Mouse (Mus musculus): ENCODE measurements around the gene Rbpjl. TPM values are rescaled to one million over a fixed set of nuclear protein-coding genes. Genes with fewer than 3 reads are reported as not detected.

Rbpjl gene
- under 1 TPM; 0.41 to 0.79 TPM for total RNA-seq (2021)

- intact Hi-C loops (cut with DNase I), result no loop called here
- DNase-seq (ENCODE audit: extremely low spot score in 1 of 2, low spot score in 2 of 2), result peak in 1 of 2 experiments; percentile 85
Observed at GRCm38 (mm10) chr2:164402906-164403305, at the start of gene Rbpjl. Gene Rbpjl, plus strand, starts transcription at chr2:164403141.

GRCm38 (mm10) chr2:164353356-164353755 is 49.6 kb upstream of the Rbpjl start:
- intact Hi-C loops (cut with DNase I), result no loop called here
- no peak for DNase-seq (ENCODE audit: extremely low spot score in 1 of 2, low spot score in 2 of 2)

GRCm38 (mm10) chr2:164356177-164356967 is 46.6 kb upstream of the Rbpjl start:
- DNase-seq (ENCODE audit: extremely low spot score in 1 of 2, low spot score in 2 of 2), result no peak
- intact Hi-C loops (cut with DNase I), result no loop called here

- DNase-seq (ENCODE audit: extremely low spot score in 1 of 2, low spot score in 2 of 2), result no peak
- intact Hi-C loops (cut with DNase I), result no loop called here
Observed at GRCm38 (mm10) chr2:164358373-164358772, 44.6 kb upstream of the Rbpjl start.

- no peak for DNase-seq (ENCODE audit: extremely low spot score in 1 of 2, low spot score in 2 of 2)
- intact Hi-C loops (cut with DNase I), result no loop called here
Observed at GRCm38 (mm10) chr2:164359031-164359430, 43.9 kb upstream of the Rbpjl start.

- no peak for DNase-seq (ENCODE audit: extremely low spot score in 1 of 2, low spot score in 2 of 2)
- intact Hi-C loops (cut with DNase I), result no loop called here
Observed at GRCm38 (mm10) chr2:164359668-164360067, 43.3 kb upstream of the Rbpjl start.

GRCm38 (mm10) chr2:164360974-164361657 is 41.8 kb upstream of the Rbpjl start:
- intact Hi-C loops (cut with DNase I), result no loop called here
- no peak for DNase-seq (ENCODE audit: extremely low spot score in 1 of 2, low spot score in 2 of 2)

- intact Hi-C loops (cut with DNase I), result no loop called here
- no peak for DNase-seq (ENCODE audit: extremely low spot score in 1 of 2, low spot score in 2 of 2)
Observed at GRCm38 (mm10) chr2:164366947-164367346, 36.0 kb upstream of the Rbpjl start.

GRCm38 (mm10) chr2:164368620-164369105 is 34.3 kb upstream of the Rbpjl start:
- no peak for DNase-seq (ENCODE audit: extremely low spot score in 1 of 2, low spot score in 2 of 2)
- intact Hi-C loops (cut with DNase I), result no loop called here

GRCm38 (mm10) chr2:164371371-164371770 is 31.6 kb upstream of the Rbpjl start:
- DNase-seq (ENCODE audit: extremely low spot score in 1 of 2, low spot score in 2 of 2), result no peak
- intact Hi-C loops (cut with DNase I), result no loop called here

GRCm38 (mm10) chr2:164372408-164373053 is 30.4 kb upstream of the Rbpjl start:
- no peak for DNase-seq (ENCODE audit: extremely low spot score in 1 of 2, low spot score in 2 of 2)
- intact Hi-C loops (cut with DNase I), result no loop called here

- no peak for DNase-seq (ENCODE audit: extremely low spot score in 1 of 2, low spot score in 2 of 2)
- intact Hi-C loops (cut with DNase I), result no loop called here
Observed at GRCm38 (mm10) chr2:164373187-164373586, 29.8 kb upstream of the Rbpjl start.

- DNase-seq (ENCODE audit: extremely low spot score in 1 of 2, low spot score in 2 of 2), result no peak
- intact Hi-C loops (cut with DNase I), result no loop called here
Observed at GRCm38 (mm10) chr2:164377478-164378426, 25.2 kb upstream of the Rbpjl start.

- intact Hi-C loops (cut with DNase I), result no loop called here
- no peak for DNase-seq (ENCODE audit: extremely low spot score in 1 of 2, low spot score in 2 of 2)
Observed at GRCm38 (mm10) chr2:164381726-164382125, 21.2 kb upstream of the Rbpjl start.

- intact Hi-C loops (cut with DNase I), result no loop called here
- DNase-seq (ENCODE audit: extremely low spot score in 1 of 2, low spot score in 2 of 2), result no peak
Observed at GRCm38 (mm10) chr2:164382971-164383370, 20.0 kb upstream of the Rbpjl start.

- intact Hi-C loops (cut with DNase I), result no loop called here
- DNase-seq (ENCODE audit: extremely low spot score in 1 of 2, low spot score in 2 of 2), result no peak
Observed at GRCm38 (mm10) chr2:164383656-164384399, 19.1 kb upstream of the Rbpjl start.

GRCm38 (mm10) chr2:164385927-164386763 is 16.8 kb upstream of the Rbpjl start:
- intact Hi-C loops (cut with DNase I), result loop anchor here (5.0 kb wide), 1 partner anchor 284 kb away; no protein-coding TSS in a partner anchor
- peak; percentile 56 to 78 for DNase-seq (ENCODE audit: extremely low spot score in 1 of 2, low spot score in 2 of 2)

All from left cerebral cortex, postnatal 10 days (tissue).